Mouse (Mus musculus): ENCODE measurements at regions not wholly inside any gene's neighbourhood (a gene's known extent, or its start where the extent isn't known, plus 50 kb on each side); places are given as distances from the start of the nearest gene placed in this dataset.

GRCm38 (mm10) chr15:54177791-54178190 lies 293.1 kb downstream of the Gm7489 start:
- TF ChIP-seq GATA1 (IDR thresholded peaks at IDR 0.05; ENCODE audit: borderline replicate concordance, low read length) = no peak
- Histone ChIP-seq H3K27me3 (ENCODE audit: insufficient read depth, low read length) (no peaks in the 10 kb centered on the region), H3K4me1 (ENCODE audit: insufficient read depth, low read depth, low read length) (no peaks in the 10 kb centered on the region), H3K4me3 (ENCODE audit: low read depth, low read length) (no peak overlapping the region), H3K9me3 (replicated peaks) (no peaks in the 10 kb centered on the region), H3K36me3 (replicated peaks) (no peaks in the 10 kb centered on the region)
- DNase-seq (ENCODE audit: low spot score) (no peak), ATAC-seq (ENCODE audit: extremely low read depth, insufficient number of reproducible peaks, low FRiP score, poor library complexity, severe bottlenecking) (no peak)
